Mouse (Mus musculus) megakaryocyte, embryonic 14.5 days (primary cell): ENCODE results near the gene Wdr27.

ENCODE experiments used
- FLI1 ChIP-seq: IDR thresholded peaks from 2 replicates; pipeline ENCODE4 v1.6.1; 2012; ENCODE audit warnings: low read length, inconsistent platforms, mixed read lengths
- GATA1 ChIP-seq: IDR thresholded peaks from 3 replicates; pipeline ENCODE4 v1.6.1; 2012; ENCODE audit warnings: mixed read lengths, low read length, inconsistent platforms, borderline replicate concordance

DNA sequence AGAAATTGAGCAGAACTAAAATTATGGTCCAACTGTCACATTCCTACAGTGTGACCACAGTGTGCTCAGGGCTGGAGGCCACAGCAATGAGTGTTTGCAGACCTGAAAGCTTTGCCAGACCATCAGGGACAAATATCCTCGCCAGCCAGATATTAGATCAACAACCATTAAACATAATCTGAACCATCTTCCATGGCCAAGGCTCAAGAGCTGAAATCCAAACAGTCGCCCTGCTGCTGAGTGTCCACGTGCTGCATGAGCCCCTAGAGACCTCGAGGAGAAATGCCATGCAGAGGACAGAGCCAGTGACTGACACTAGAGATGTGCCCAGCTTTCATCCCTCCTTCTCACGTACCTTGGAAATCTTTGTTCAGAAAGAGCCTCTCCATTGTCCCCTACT lies 96.1 kb downstream of the Wdr27 start:
- no peak for TF ChIP-seq GATA1
- TF ChIP-seq FLI1 = no peak
